Comparison of ENCODE assay signal across 12 mouse cellular contexts in the genomic region with DNA sequence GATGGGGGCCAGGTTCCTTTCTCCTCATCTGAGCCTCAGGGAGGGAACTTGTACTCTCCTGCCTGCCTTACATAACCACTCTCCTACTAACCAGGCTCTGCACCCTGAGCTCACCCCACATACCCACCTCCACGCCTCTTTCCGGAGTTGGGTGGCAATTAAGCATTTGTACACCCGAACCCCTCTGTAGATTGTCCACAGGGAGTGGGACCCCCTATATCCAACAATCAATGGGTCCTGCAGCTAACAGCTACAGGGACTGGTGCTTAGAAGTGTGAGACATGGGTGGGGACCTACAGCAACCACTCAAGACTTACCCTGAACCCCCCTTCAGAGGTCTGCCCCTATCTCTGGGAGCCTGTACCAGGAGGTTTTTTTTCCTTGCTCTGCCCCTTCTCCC. TPM values are rescaled to one million over a fixed set of nuclear protein-coding genes. Genes with fewer than 3 reads are reported as not detected.
DNase-seq lines count a peak whose midpoint lies in the region; ATAC-seq and TF ChIP-seq lines count a peak whose summit lies in the region.
"Had no signal": no experiment of that assay in that cellular context is flagged by ENCODE, and none has a peak within 500 bp of the region (broad histone marks: within the 10 kb centered on the region; RNA-seq: fewer than 3 reads in every experiment).

No protein-coding gene starts in this region.

- H3K79me2 ChIP-seq in myocyte (ENCODE audit: control insufficient read depth, insufficient read depth), result peaks cover 64% of the 10 kb centered on the region

- H3ac ChIP-seq in myocyte (ENCODE audit: control insufficient read depth, insufficient read length), result no peak overlapping the region

- no peaks in the 10 kb centered on the region for H3K9me3 ChIP-seq in heart, embryonic 11.5 days (replicated peaks; ENCODE audit: control insufficient read depth, low read length)
- H3K9me3 ChIP-seq in midbrain, embryonic 10.5 days (replicated peaks), result no peaks in the 10 kb centered on the region
- H3K9me3 ChIP-seq in midbrain, embryonic 13.5 days, result no peaks in the 10 kb centered on the region
- H3K9me3 ChIP-seq in heart, embryonic 16.5 days (replicated peaks; ENCODE audit: control insufficient read depth, low read length), result no peaks in the 10 kb centered on the region
- H3K9me3 ChIP-seq: liver, embryonic 15.5 days had no signal

- no peak for DNase-seq in heart, adult 8-10 months (ENCODE audit: low spot score)
- DNase-seq in midbrain, embryonic 10.5 days (ENCODE audit: low spot score), result no peak
- no peak for DNase-seq in cerebellum, postnatal 10 days
- DNase-seq in ovary, adult 18-20 months (ENCODE audit: low spot score), result no peak
- DNase-seq: adrenal gland, adult 8-10 months; cerebellum, adult 11-12 months had no signal

- TF ChIP-seq POLR2A in myocyte (IDR thresholded peaks at IDR 0.05; ENCODE audit: insufficient read length, low read depth), result no peak

- 82% methylated on average over 3 of the region's 3 CpGs for WGBS in heart, embryonic 11.5 days (ENCODE audit: insufficient replicate concordance)
- over 99% methylated on average over 3 of the region's 3 CpGs for WGBS in midbrain, embryonic 10.5 days
- 95% methylated on average over 3 of the region's 3 CpGs for WGBS in midbrain, embryonic 13.5 days
- WGBS in heart, embryonic 16.5 days, result 92% methylated on average over 3 of the region's 3 CpGs

- peak overlapping the region; percentile 83; the same call in 1 of the 2 replicates for H3K9ac ChIP-seq in heart, embryonic 11.5 days (ENCODE audit: low read depth, low read length)
- H3K9ac ChIP-seq in midbrain, embryonic 13.5 days (replicated peaks), result no peak overlapping the region
- H3K9ac ChIP-seq in heart, embryonic 16.5 days (ENCODE audit: low read length), result peak overlapping the region; percentile 82
- H3K9ac ChIP-seq: liver, embryonic 15.5 days had no signal

- no peak overlapping the region for H3K4me2 ChIP-seq in heart, embryonic 11.5 days
- H3K4me2 ChIP-seq in midbrain, embryonic 13.5 days (replicated peaks), result no peak overlapping the region
- H3K4me2 ChIP-seq in heart, embryonic 16.5 days (ENCODE audit: low read depth, low read length), result peak overlapping the region; percentile 60; the same call in 1 of the 2 replicates
- H3K4me2 ChIP-seq in myocyte (ENCODE audit: low read depth), result peak overlapping the region; percentile 94

- no peaks in the 10 kb centered on the region for H3K27me3 ChIP-seq in heart, embryonic 11.5 days (ENCODE audit: control insufficient read depth, insufficient read depth, low read length)
- peaks cover 15% of the 10 kb centered on the region for H3K27me3 ChIP-seq in midbrain, embryonic 10.5 days (ENCODE audit: low read depth, poor library complexity, severe bottlenecking)
- no peaks in the 10 kb centered on the region for H3K27me3 ChIP-seq in midbrain, embryonic 13.5 days
- no peaks in the 10 kb centered on the region for H3K27me3 ChIP-seq in heart, embryonic 16.5 days (ENCODE audit: control insufficient read depth, insufficient read depth, low read length)
- no peaks in the 10 kb centered on the region for H3K27me3 ChIP-seq in myocyte (ENCODE audit: control insufficient read depth, insufficient read depth, insufficient read length)

- 0 out of 2 replicates have a peak, but pooled peaks cover 3% of the 10 kb centered on the region for H3K36me3 ChIP-seq in heart, embryonic 11.5 days (ENCODE audit: control insufficient read depth, insufficient read depth, low read length)
- no peaks in the 10 kb centered on the region for H3K36me3 ChIP-seq in midbrain, embryonic 10.5 days
- no peaks in the 10 kb centered on the region for H3K36me3 ChIP-seq in midbrain, embryonic 13.5 days
- no peaks in the 10 kb centered on the region for H3K36me3 ChIP-seq in heart, embryonic 16.5 days (ENCODE audit: control insufficient read depth, insufficient read depth)
- H3K36me3 ChIP-seq in myocyte (ENCODE audit: control insufficient read depth, insufficient read depth), result peaks cover 19% of the 10 kb centered on the region
- H3K36me3 ChIP-seq: liver, embryonic 15.5 days had no signal

- H3K27ac ChIP-seq in heart, embryonic 11.5 days (ENCODE audit: low read depth, low read length), result peak overlapping the region; percentile 98
- peak overlapping the region; percentile 97 for H3K27ac ChIP-seq in midbrain, embryonic 10.5 days (replicated peaks)
- no peak overlapping the region for H3K27ac ChIP-seq in midbrain, embryonic 13.5 days
- H3K27ac ChIP-seq in heart, embryonic 16.5 days (ENCODE audit: low read length), result peak overlapping the region; percentile 86

- H3K4me1 ChIP-seq in heart, embryonic 11.5 days (ENCODE audit: control insufficient read depth, insufficient read depth, low read length), result peaks cover 54% of the 10 kb centered on the region
- peaks cover 60% of the 10 kb centered on the region for H3K4me1 ChIP-seq in midbrain, embryonic 10.5 days
- peaks cover 25% of the 10 kb centered on the region for H3K4me1 ChIP-seq in midbrain, embryonic 13.5 days (replicated peaks)
- peaks cover 61% of the 10 kb centered on the region for H3K4me1 ChIP-seq in heart, embryonic 16.5 days (ENCODE audit: control insufficient read depth, insufficient read depth, low read length)

- ATAC-seq in heart, embryonic 11.5 days (replicated peaks; ENCODE audit: insufficient number of reproducible peaks, low FRiP score, low TSS enrichment), result no peak
- no peak for ATAC-seq in midbrain, embryonic 13.5 days
- no peak for ATAC-seq in heart, embryonic 16.5 days (replicated peaks; ENCODE audit: extremely low read depth, insufficient read depth, low FRiP score)

- no peak overlapping the region for H3K4me3 ChIP-seq in heart, embryonic 11.5 days (ENCODE audit: low read depth, low read length)
- H3K4me3 ChIP-seq in midbrain, embryonic 10.5 days, result no peak overlapping the region
- H3K4me3 ChIP-seq in midbrain, embryonic 13.5 days (replicated peaks), result no peak overlapping the region
- H3K4me3 ChIP-seq in heart, embryonic 16.5 days (ENCODE audit: low read length), result no peak overlapping the region
- no peak overlapping the region for H3K4me3 ChIP-seq in myocyte

TF ChIP-seq in myocyte, 11 proteins besides CTCF, POLR2A, EP300 and RAD21 (continues in another document):
- no peak for TF ChIP-seq CEBPB (IDR thresholded peaks at IDR 0.05; ENCODE audit: insufficient read depth, poor library complexity, severe bottlenecking)
- no peak for TF ChIP-seq TCF12 (IDR thresholded peaks at IDR 0.05; ENCODE audit: insufficient read depth, poor library complexity, severe bottlenecking)
- no peak for TF ChIP-seq MYOG (IDR thresholded peaks at IDR 0.05; ENCODE audit: control insufficient read depth in 1 of 3, insufficient read depth in 1 of 3, insufficient read length in 2 of 3, low read depth in 2 of 3)
- no peak for TF ChIP-seq MYOD1 (IDR thresholded peaks at IDR 0.05; ENCODE audit: control insufficient read depth in 1 of 3, insufficient read length in 2 of 3, low read depth in 2 of 3)
- TF ChIP-seq USF1 (IDR thresholded peaks at IDR 0.05; ENCODE audit: low read depth), result no peak
- no peak for TF ChIP-seq POLR2AphosphoS2 (IDR thresholded peaks at IDR 0.05; ENCODE audit: insufficient read length, low read depth)
- no peak for TF ChIP-seq SRF (IDR thresholded peaks at IDR 0.05; ENCODE audit: control insufficient read depth, insufficient read length, low read depth)
- TF ChIP-seq TCF3 (IDR thresholded peaks at IDR 0.05; ENCODE audit: insufficient read length, low read depth), result no peak

RNA-seq across cellular contexts. Expression of a gene that starts 18.0 kb away (rescaled TPM):
- 16.0 and 16.3 TPM in 2 replicates for polyA plus RNA-seq in heart, embryonic 11.5 days (2014; fragmentation: Nextera tagmentation; extraction: Ambion mirVana)
- 10 to 100 TPM in 1 of 4 experiments, 1 to 10 TPM in 3; 7.6 to 13.6 (median 9.6) TPM for total RNA-seq in heart, adult 8-10 months (2022)
- polyA plus RNA-seq in midbrain, embryonic 10.5 days (2016; fragmentation: Nextera tagmentation; extraction: Ambion mirVana), result 1.9 TPM in 2 replicates
- 0.68 and 1.0 TPM in 2 replicates for polyA plus RNA-seq in midbrain, embryonic 13.5 days (2015; fragmentation: Nextera tagmentation; extraction: Ambion mirVana)
- polyA plus RNA-seq in heart, embryonic 16.5 days (2015; fragmentation: Nextera tagmentation; extraction: Ambion mirVana), result 5.3 and 17.1 TPM in 2 replicates
- polyA plus RNA-seq in myocyte (2012; fragmentation: generic; extraction: Trizol), result 2,107 TPM

RNA-seq across cellular contexts. Expression of a gene that starts 20.1 kb away (rescaled TPM):
- polyA plus RNA-seq in heart, embryonic 11.5 days (2014; fragmentation: Nextera tagmentation; extraction: Ambion mirVana), result 31.4 and 32.1 TPM in 2 replicates
- 10 to 100 TPM; 24.0 to 40.3 (median 31.7) TPM for total RNA-seq in heart, adult 8-10 months (2022)
- 14.2 and 15.0 TPM in 2 replicates for polyA plus RNA-seq in midbrain, embryonic 10.5 days (2016; fragmentation: Nextera tagmentation; extraction: Ambion mirVana)
- 6.5 and 6.9 TPM in 2 replicates for polyA plus RNA-seq in midbrain, embryonic 13.5 days (2015; fragmentation: Nextera tagmentation; extraction: Ambion mirVana)
- 73.5 and 83.5 TPM in 2 replicates for polyA plus RNA-seq in heart, embryonic 16.5 days (2015; fragmentation: Nextera tagmentation; extraction: Ambion mirVana)
- polyA plus RNA-seq in myocyte (2012; fragmentation: generic; extraction: Trizol), result 298 TPM

RNA-seq across cellular contexts. Expression of a gene that starts 39.1 kb away (rescaled TPM):
- 46.1 and 51.6 TPM in 2 replicates for polyA plus RNA-seq in heart, embryonic 11.5 days (2014; fragmentation: Nextera tagmentation; extraction: Ambion mirVana)
- total RNA-seq in heart, adult 8-10 months (2022), result 1 to 10 TPM; 5.1 to 10.0 (median 7.8) TPM
- polyA plus RNA-seq in midbrain, embryonic 10.5 days (2016; fragmentation: Nextera tagmentation; extraction: Ambion mirVana), result 0.52 and 1.5 TPM in 2 replicates
- 0.59 and 0.75 TPM in 2 replicates for polyA plus RNA-seq in midbrain, embryonic 13.5 days (2015; fragmentation: Nextera tagmentation; extraction: Ambion mirVana)
- polyA plus RNA-seq in heart, embryonic 16.5 days (2015; fragmentation: Nextera tagmentation; extraction: Ambion mirVana), result 14.1 and 27.0 TPM in 2 replicates
- polyA plus RNA-seq in myocyte (2012; fragmentation: generic; extraction: Trizol), result 3,238 TPM

RNA-seq across cellular contexts. Expression of a gene that starts 46.0 kb away (rescaled TPM):
- 0.26 and 0.31 TPM in 2 replicates for polyA plus RNA-seq in heart, embryonic 11.5 days (2014; fragmentation: Nextera tagmentation; extraction: Ambion mirVana)
- under 1 TPM in 1 of 4 experiments, not detected in 3; 0.25 TPM for total RNA-seq in heart, adult 8-10 months (2022)
- polyA plus RNA-seq in midbrain, embryonic 10.5 days (2016; fragmentation: Nextera tagmentation; extraction: Ambion mirVana), result 0.34 TPM in 1 of 2 replicates, not detected in the other
- polyA plus RNA-seq in midbrain, embryonic 13.5 days (2015; fragmentation: Nextera tagmentation; extraction: Ambion mirVana), result not detected in 2 replicates
- polyA plus RNA-seq in heart, embryonic 16.5 days (2015; fragmentation: Nextera tagmentation; extraction: Ambion mirVana), result 0.17 and 0.32 TPM in 2 replicates
- 14.5 TPM for polyA plus RNA-seq in myocyte (2012; fragmentation: generic; extraction: Trizol)
- polyA plus RNA-seq: hindbrain, embryonic 16.5 days had no signal

RNA-seq across cellular contexts. Expression of a gene that starts 51.8 kb away (rescaled TPM):
- polyA plus RNA-seq in heart, embryonic 11.5 days (2014; fragmentation: Nextera tagmentation; extraction: Ambion mirVana), result 15.4 and 19.3 TPM in 2 replicates
- 10 to 100 TPM in 2 of 4 experiments, 1 to 10 TPM in 1, under 1 TPM in 1; 0.90 to 35.4 (median 16.1) TPM for total RNA-seq in heart, adult 8-10 months (2022)
- 15.8 and 20.3 TPM in 2 replicates for polyA plus RNA-seq in midbrain, embryonic 10.5 days (2016; fragmentation: Nextera tagmentation; extraction: Ambion mirVana)
- polyA plus RNA-seq in midbrain, embryonic 13.5 days (2015; fragmentation: Nextera tagmentation; extraction: Ambion mirVana), result 12.8 and 13.7 TPM in 2 replicates
- 14.2 and 20.0 TPM in 2 replicates for polyA plus RNA-seq in heart, embryonic 16.5 days (2015; fragmentation: Nextera tagmentation; extraction: Ambion mirVana)
- 73.3 TPM for polyA plus RNA-seq in myocyte (2012; fragmentation: generic; extraction: Trizol)

Comparison
In these comparisons a context has a peak if more than half of its experiments do, and no peak if none do; other contexts are left out.
1. H3K4me2 ChIP-seq: peak in heart, embryonic 16.5 days (single experiment) and myocyte (single experiment); none in heart, embryonic 11.5 days (single experiment) and midbrain, embryonic 13.5 days (single experiment).
2. RNA of a gene that starts 18.0 kb away (polyA plus RNA-seq): 2,107 TPM in myocyte (single experiment); 5.3 to 17.1 TPM in heart, embryonic 16.5 days, 16.0 to 16.3 TPM in heart, embryonic 11.5 days, 1.9 TPM in midbrain, embryonic 10.5 days and 0.68 to 1.0 TPM in midbrain, embryonic 13.5 days; every median in the first group is over 100 times any median in the second.
3. RNA of a gene that starts 39.1 kb away (polyA plus RNA-seq): 3,238 TPM in myocyte (single experiment); 46.1 to 51.6 TPM in heart, embryonic 11.5 days, 14.1 to 27.0 TPM in heart, embryonic 16.5 days, 0.52 to 1.5 TPM in midbrain, embryonic 10.5 days and 0.59 to 0.75 TPM in midbrain, embryonic 13.5 days; every median in the first group is over 10 times any median in the second.